Mouse (Mus musculus): ENCODE measurements around the gene Syt7.

GRCm38 (mm10) chr19:10375260-10375659, 13.6 kb upstream of the Syt7 start:
- TF ChIP-seq CTCF (IDR thresholded peaks at IDR 0.05; ENCODE audit: borderline replicate concordance, extremely low read depth, insufficient read depth, insufficient read length): no peak
- no peak for TF ChIP-seq POLR2A (IDR thresholded peaks at IDR 0.05; ENCODE audit: borderline replicate concordance, extremely low read depth, insufficient read depth, insufficient read length, poor library complexity, severe bottlenecking)

Data from brain, embryonic 14.5 days (tissue).